9 mouse cellular contexts compared by ENCODE assay signal in the genomic region with DNA sequence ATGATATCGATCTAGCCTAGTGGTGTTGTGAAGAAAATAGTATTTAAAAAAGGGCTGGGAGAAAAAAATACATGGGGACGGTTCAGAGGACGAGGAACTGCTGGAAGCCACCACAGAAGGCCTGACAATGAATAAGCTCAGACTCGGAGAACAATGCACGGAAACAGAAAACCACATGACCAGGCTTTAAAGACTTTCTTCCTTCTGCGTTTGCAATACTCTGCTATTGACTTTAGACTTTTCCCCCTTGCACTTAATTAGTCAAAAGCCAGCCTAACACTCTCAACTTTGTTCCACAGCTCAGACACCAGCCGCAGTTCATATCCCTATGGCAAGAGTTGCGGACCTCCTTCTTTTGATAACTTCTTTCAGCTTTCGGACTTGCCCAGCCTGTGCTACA.
DNase-seq lines count a peak whose midpoint lies in the region; ATAC-seq lines count a peak whose summit lies in the region.
"Had no signal": no experiment of that assay in that cellular context is flagged by ENCODE, and none has a peak within 500 bp of the region (broad histone marks: within the 10 kb centered on the region; RNA-seq: fewer than 3 reads in every experiment).

No protein-coding gene starts in this region.

- H3K9me3 ChIP-seq in kidney, embryonic 16.5 days (ENCODE audit: low read length): no peaks in the 10 kb centered on the region
- no peaks in the 10 kb centered on the region for H3K9me3 ChIP-seq in heart, embryonic 15.5 days (replicated peaks)
- H3K9me3 ChIP-seq in forebrain, embryonic 10.5 days: no peaks in the 10 kb centered on the region
- H3K9me3 ChIP-seq: hindbrain, embryonic 15.5 days had no signal

- H3K9ac ChIP-seq in kidney, embryonic 16.5 days (replicated peaks; ENCODE audit: low read length): no peak overlapping the region
- no peak overlapping the region for H3K9ac ChIP-seq in heart, embryonic 15.5 days
- H3K9ac ChIP-seq: hindbrain, embryonic 15.5 days had no signal

- H3K27ac ChIP-seq in kidney, embryonic 16.5 days (ENCODE audit: low read length): peak overlapping the region; percentile 48; the same call in 1 of the 2 replicates
- peak overlapping the region; percentile 96 for H3K27ac ChIP-seq in brown adipose tissue, adult 24 weeks (replicated peaks; ENCODE audit: low read depth, low read length)
- H3K27ac ChIP-seq in heart, embryonic 15.5 days: peak overlapping the region; percentile 41
- H3K27ac ChIP-seq in forebrain, embryonic 10.5 days: no peak overlapping the region
- H3K27ac ChIP-seq: hindbrain, embryonic 15.5 days had no signal

- WGBS in kidney, embryonic 16.5 days: 63% methylated on average over 9 of the region's 9 CpGs
- 65% methylated on average over 9 of the region's 9 CpGs for WGBS in heart, embryonic 15.5 days
- 69% methylated on average over 9 of the region's 9 CpGs for WGBS in forebrain, embryonic 10.5 days

- H3K36me3 ChIP-seq in kidney, embryonic 16.5 days (ENCODE audit: insufficient read depth, low read length): no peaks in the 10 kb centered on the region
- H3K36me3 ChIP-seq in heart, embryonic 15.5 days: no peaks in the 10 kb centered on the region
- no peaks in the 10 kb centered on the region for H3K36me3 ChIP-seq in forebrain, embryonic 10.5 days (replicated peaks)
- H3K36me3 ChIP-seq: hindbrain, embryonic 15.5 days had no signal

- H3K4me3 ChIP-seq in kidney, embryonic 16.5 days (ENCODE audit: low read length): no peak overlapping the region
- no peak overlapping the region for H3K4me3 ChIP-seq in brown adipose tissue, adult 24 weeks (ENCODE audit: insufficient read depth, low read depth, low read length)
- H3K4me3 ChIP-seq in heart, embryonic 15.5 days: no peak overlapping the region
- no peak overlapping the region for H3K4me3 ChIP-seq in forebrain, embryonic 10.5 days
- H3K4me3 ChIP-seq: hindbrain, embryonic 15.5 days had no signal

- DNase-seq in kidney, adult 8-10 months: no peak
- no peak for DNase-seq in right cerebral cortex, postnatal 10 days (ENCODE audit: low spot score in 2 of 2)
- DNase-seq in forebrain, embryonic 10.5 days (ENCODE audit: extremely low spot score, low spot score): no peak
- DNase-seq: cerebellum, postnatal 25 days had no signal

- no peak for ATAC-seq in kidney, embryonic 16.5 days (ENCODE audit: low FRiP score, low TSS enrichment)
- no peak for ATAC-seq in heart, embryonic 15.5 days (replicated peaks; ENCODE audit: insufficient number of reproducible peaks, insufficient read depth, low FRiP score, low read depth)
- peak; percentile 17; the same call in 1 of the 2 replicates for ATAC-seq in megakaryocyte progenitor cell, adult 5-6 weeks (replicated peaks; ENCODE audit: poor library complexity)

- no peaks in the 10 kb centered on the region for H3K27me3 ChIP-seq in kidney, embryonic 16.5 days (ENCODE audit: insufficient read depth, low read length)
- H3K27me3 ChIP-seq in heart, embryonic 15.5 days: no peaks in the 10 kb centered on the region
- H3K27me3 ChIP-seq in forebrain, embryonic 10.5 days (ENCODE audit: poor library complexity, severe bottlenecking): 0 out of 2 replicates have a peak, but pooled peaks cover 5% of the 10 kb centered on the region
- H3K27me3 ChIP-seq: hindbrain, embryonic 15.5 days had no signal

- H3K4me1 ChIP-seq in kidney, embryonic 16.5 days (ENCODE audit: insufficient read depth, low read length): peaks cover 12% of the 10 kb centered on the region
- H3K4me1 ChIP-seq in brown adipose tissue, adult 24 weeks (ENCODE audit: control insufficient read depth, insufficient read depth, insufficient read length, low read length): peaks cover 21% of the 10 kb centered on the region
- peaks cover 12% of the 10 kb centered on the region for H3K4me1 ChIP-seq in heart, embryonic 15.5 days (replicated peaks)
- peaks cover 13% of the 10 kb centered on the region for H3K4me1 ChIP-seq in forebrain, embryonic 10.5 days

- H3K4me2 ChIP-seq in kidney, embryonic 16.5 days (replicated peaks; ENCODE audit: low read depth, low read length): no peak overlapping the region
- no peak overlapping the region for H3K4me2 ChIP-seq in heart, embryonic 15.5 days
- H3K4me2 ChIP-seq: hindbrain, embryonic 15.5 days had no signal
